ENCODE assay signal across 9 mouse cellular contexts in genomic region chr5:139178895-139179631, GRCm38 (mm10). TPM values are rescaled to one million over a fixed set of nuclear protein-coding genes. Genes with fewer than 3 reads are reported as not detected.
DNase-seq lines count a peak whose midpoint lies in the region; ATAC-seq lines count a peak whose summit lies in the region.
"Had no signal": no experiment of that assay in that cellular context is flagged by ENCODE, and none has a peak within 500 bp of the region (broad histone marks: within the 10 kb centered on the region; RNA-seq: fewer than 3 reads in every experiment).

No protein-coding gene starts in this region.

- no peak overlapping the region for H3K9ac ChIP-seq in hindbrain, embryonic 15.5 days

- WGBS in hindbrain, embryonic 15.5 days = 26% methylated on average over 11 of the region's 11 CpGs

- H3K4me2 ChIP-seq in hindbrain, embryonic 15.5 days = no peak overlapping the region

- H3K27ac ChIP-seq in hindbrain, embryonic 15.5 days (replicated peaks) = no peak overlapping the region
- H3K27ac ChIP-seq: macrophage had no signal

- peak; percentile 83 for ATAC-seq in hindbrain, embryonic 15.5 days (ENCODE audit: low FRiP score, low read depth)

- H3K4me3 ChIP-seq in hindbrain, embryonic 15.5 days = no peak overlapping the region

- H3K27me3 ChIP-seq in hindbrain, embryonic 15.5 days = no peaks in the 10 kb centered on the region

- peak; percentile 68 for DNase-seq in R1 (ENCODE audit: low read depth, low spot score)
- DNase-seq in cerebellum, postnatal 14 days = peak; percentile 92 to 94
- DNase-seq in frontal cortex, postnatal 36 days (ENCODE audit: low spot score in 2 of 2) = peak; percentile 75 to 79
- DNase-seq in layer of hippocampus, postnatal 36 days = peak; percentile 65 to 67
- DNase-seq in lung, postnatal 25 days (ENCODE audit: low spot score) = peak; percentile 78
- DNase-seq in retina, postnatal 1 day = peak; percentile 76
- DNase-seq in urinary bladder, adult 2 months (ENCODE audit: low spot score) = peak; percentile 66

- H3K4me1 ChIP-seq in hindbrain, embryonic 15.5 days (replicated peaks) = peaks cover 1% of the 10 kb centered on the region

- no peaks in the 10 kb centered on the region for H3K9me3 ChIP-seq in hindbrain, embryonic 15.5 days

- H3K36me3 ChIP-seq in hindbrain, embryonic 15.5 days = peaks cover 32% of the 10 kb centered on the region

RNA-seq across cellular contexts. Expression of gene Sun1, which starts 21.4 kb away (rescaled TPM):
- polyA plus RNA-seq in hindbrain, embryonic 15.5 days (2015; fragmentation: Nextera tagmentation; extraction: Ambion mirVana) = 40.8 and 45.3 TPM in 2 replicates
- 10 to 100 TPM; 78.6 to 82.1 TPM for total RNA-seq in layer of hippocampus, postnatal 36 days (2021)
- polyA plus RNA-seq in urinary bladder, adult 2 months (2012; rRNA removed) = 91.7 and 94.4 TPM in 2 replicates

RNA-seq across cellular contexts. Expression of gene Dnaaf5, which starts 29.0 kb away (rescaled TPM):
- polyA plus RNA-seq in hindbrain, embryonic 15.5 days (2015; fragmentation: Nextera tagmentation; extraction: Ambion mirVana) = 3.8 and 6.1 TPM in 2 replicates
- 1 to 10 TPM; 8.0 to 8.4 TPM for total RNA-seq in layer of hippocampus, postnatal 36 days (2021)
- 8.0 and 11.7 TPM in 2 replicates for polyA plus RNA-seq in urinary bladder, adult 2 months (2012; rRNA removed)

RNA-seq across cellular contexts. Expression of gene Prkar1b, which starts 29.3 kb away (rescaled TPM):
- polyA plus RNA-seq in hindbrain, embryonic 15.5 days (2015; fragmentation: Nextera tagmentation; extraction: Ambion mirVana) = 284 and 294 TPM in 2 replicates
- total RNA-seq in layer of hippocampus, postnatal 36 days (2021) = 100 to 1,000 TPM; 397 to 416 TPM
- 15.0 and 17.8 TPM in 2 replicates for polyA plus RNA-seq in urinary bladder, adult 2 months (2012; rRNA removed)

Comparison
In these comparisons a context has a peak if more than half of its experiments do, and no peak if none do; other contexts are left out.
1. RNA of gene Prkar1b, which starts 29.3 kb away (polyA plus RNA-seq): 284 to 294 TPM in hindbrain, embryonic 15.5 days; 15.0 to 17.8 TPM in urinary bladder, adult 2 months; every median in the first group is over 10 times any median in the second.
2. Peak in every context shown above with its lines, with median percentiles within 50 percentile points of each other: DNase-seq.